Mouse (Mus musculus) cortical plate, adult 2 months (tissue): ENCODE data around the gene Pinlyp. TPM values are rescaled to one million over a fixed set of nuclear protein-coding genes. Genes with fewer than 3 reads are reported as not detected.

Source experiments
- H3K27ac ChIP-seq: fragments of 200-500 bp; 2 replicates; pipeline ENCODE4 v1.5.1; 2012; ENCODE audit warnings: low read length, control low read depth, inconsistent platforms; ENCODE audit not compliant: insufficient read depth
- H3K4me1 ChIP-seq: fragments of 200-500 bp; 2 replicates; pipeline ENCODE4 v1.6.1; 2011; ENCODE audit warnings: low read length; ENCODE audit not compliant: control insufficient read depth, insufficient read depth
- H3K4me3 ChIP-seq: fragments of 200-500 bp; 2 replicates; pipeline ENCODE4 v1.5.1; 2011; ENCODE audit warnings: mild to moderate bottlenecking, low read length, control low read depth; ENCODE audit not compliant: insufficient read depth
- CTCF ChIP-seq: fragments of 200-500 bp; IDR thresholded peaks from 2 replicates; pipeline ENCODE4 v1.5.1; 2011; ENCODE audit warnings: mild to moderate bottlenecking, control low read depth, low read length; ENCODE audit not compliant: insufficient read depth; ENCODE audit errors: extremely low read depth
- POLR2A ChIP-seq: fragments of 200-500 bp; IDR thresholded peaks from 2 replicates; pipeline ENCODE4 v1.6.1; 2011; ENCODE audit warnings: mild to moderate bottlenecking, low read length, control low read depth; ENCODE audit not compliant: insufficient read depth; ENCODE audit errors: extremely low read depth
- polyA plus RNA-seq: library from polyadenylated mRNA; depleted of rRNA; stranded (reverse); fragments of >200 nt; gene quantifications from 2 replicates; pipeline ENCODE4 v1.2.3, GENCODE M21; 2012

The Pinlyp gene
- polyA plus RNA-seq, 1 experiment = 0.33 TPM

- Histone ChIP-seq H3K4me3 (peak overlapping the region; percentile 60), H3K4me1 (peaks cover 1% of the 10 kb centered on the region; the same call in 1 of the 2 replicates), H3K27ac (peak overlapping the region; percentile 97; the same call in 1 of the 2 replicates)
- TF ChIP-seq POLR2A (no peak), CTCF (no peak)
Measured at GRCm38 (mm10) chr7:24507726-24508114, 38.2 kb downstream of the Pinlyp start.

- H3K27ac ChIP-seq = peak within 1 kb of the TSS; percentile 97
- H3K4me1 ChIP-seq = peaks cover 1% of the 10 kb centered on the region; the same call in 1 of the 2 replicates
- TF ChIP-seq POLR2A = peak; percentile 23
- no peak for TF ChIP-seq CTCF
- H3K4me3 ChIP-seq = peak within 1 kb of the TSS; percentile 60
Measured at GRCm38 (mm10) chr7:24506838-24507725, 38.8 kb downstream of the Pinlyp start, which contains the start of gene Zfp428. TSS of gene Zfp428 (plus strand) at chr7:24507006.

- Histone ChIP-seq H3K4me3 (peak overlapping the region; percentile 60), H3K4me1 (peaks cover 1% of the 10 kb centered on the region; the same call in 1 of the 2 replicates), H3K27ac (peak overlapping the region; percentile 97)
- no peak for TF ChIP-seq POLR2A
- TF ChIP-seq CTCF = no peak
Measured at GRCm38 (mm10) chr7:24506476-24506837, 39.5 kb downstream of the Pinlyp start.

GRCm38 (mm10) chr7:24506065-24506459 lies 39.9 kb downstream of the Pinlyp start:
- peak overlapping the region; percentile 4; the same call in 1 of the 2 replicates for H3K27ac ChIP-seq
- TF ChIP-seq CTCF (no peak), POLR2A (no peak)
- peak overlapping the region; percentile 60 for H3K4me3 ChIP-seq
- H3K4me1 ChIP-seq = peaks cover 1% of the 10 kb centered on the region; the same call in 1 of the 2 replicates

- Histone ChIP-seq H3K4me3 (no peak overlapping the region; the same call in 1 of the 2 replicates), H3K27ac (0 out of 2 replicates have a peak overlapping the region, but pooled peaks have one; percentile 4), H3K4me1 (peaks cover 1% of the 10 kb centered on the region; the same call in 1 of the 2 replicates)
- no peak for TF ChIP-seq POLR2A
- no peak for TF ChIP-seq CTCF
Measured at GRCm38 (mm10) chr7:24505447-24506064, 40.4 kb downstream of the Pinlyp start.

- TF ChIP-seq CTCF (no peak), POLR2A (no peak)
- Histone ChIP-seq H3K4me1 (peaks cover 1% of the 10 kb centered on the region; the same call in 1 of the 2 replicates), H3K4me3 (no peak overlapping the region), H3K27ac (no peak overlapping the region)
Measured at GRCm38 (mm10) chr7:24504868-24505267, 41.0 kb downstream of the Pinlyp start.

GRCm38 (mm10) chr7:24504004-24504403 lies 41.9 kb downstream of the Pinlyp start:
- peaks cover 2% of the 10 kb centered on the region for H3K4me1 ChIP-seq
- H3K4me3 ChIP-seq = no peak overlapping the region
- no peak for TF ChIP-seq POLR2A
- TF ChIP-seq CTCF = no peak
- no peak overlapping the region for H3K27ac ChIP-seq

GRCm38 (mm10) chr7:24501492-24501891 lies 44.4 kb downstream of the Pinlyp start:
- 0 out of 2 replicates have a peak, but pooled peaks have one; percentile 10 for TF ChIP-seq CTCF
- no peak for TF ChIP-seq POLR2A
- Histone ChIP-seq H3K4me1 (peaks cover 1% of the 10 kb centered on the region), H3K4me3 (no peak overlapping the region), H3K27ac (no peak overlapping the region)

GRCm38 (mm10) chr7:24500929-24501328 lies 45.0 kb downstream of the Pinlyp start:
- TF ChIP-seq CTCF = peak; percentile 21; the same call in 1 of the 2 replicates
- no peak for TF ChIP-seq POLR2A
- Histone ChIP-seq H3K4me1 (peaks cover 1% of the 10 kb centered on the region), H3K27ac (no peak overlapping the region), H3K4me3 (no peak overlapping the region)
